Mouse (Mus musculus) urinary bladder, adult 18-20 months (tissue): ENCODE measurements at regions not wholly inside any gene's neighbourhood (a gene's known extent, or its start where the extent isn't known, plus 50 kb on each side); places are given as distances from the start of the nearest gene placed in this dataset.
A peak's percentile ranks its signal among the peaks of the same experiment; 100 is the strongest.

ENCODE experiments used
- DNase-seq, 2 experiments: peaks; one replicate each; pipeline ENCODE4 v3.0.0; 2022; ENCODE audit warnings: low spot score in 2 of 2, mixed read lengths in 2 of 2

- DNase-seq = no peak
These were observed 787.4 kb downstream of the Nr2f2 start for GRCm38 (mm10) chr7:69578958-69579810.

- DNase-seq = no peak
These were observed 788.8 kb downstream of the Nr2f2 start for GRCm38 (mm10) chr7:69577754-69578153.

DNA sequence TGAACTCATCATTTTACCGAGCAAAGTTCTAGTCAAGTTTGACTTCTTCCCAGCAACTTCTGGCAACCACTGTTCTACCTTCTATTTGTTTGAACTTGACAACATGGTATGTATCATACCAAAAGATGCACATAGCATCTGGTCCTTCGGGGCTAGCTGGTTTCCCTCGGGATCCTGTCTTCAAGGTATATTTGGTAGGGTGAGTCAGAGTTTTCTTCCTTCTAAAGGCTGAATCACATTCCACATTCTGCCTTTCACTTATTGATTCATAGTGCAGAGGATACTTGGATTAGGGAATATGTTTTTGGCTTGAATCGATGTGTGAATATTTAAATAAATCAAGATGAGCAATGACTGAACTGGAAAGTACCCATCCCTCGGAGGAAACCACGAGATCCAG, 789.9 kb downstream of the Nr2f2 start:
- no peak for DNase-seq

DNA sequence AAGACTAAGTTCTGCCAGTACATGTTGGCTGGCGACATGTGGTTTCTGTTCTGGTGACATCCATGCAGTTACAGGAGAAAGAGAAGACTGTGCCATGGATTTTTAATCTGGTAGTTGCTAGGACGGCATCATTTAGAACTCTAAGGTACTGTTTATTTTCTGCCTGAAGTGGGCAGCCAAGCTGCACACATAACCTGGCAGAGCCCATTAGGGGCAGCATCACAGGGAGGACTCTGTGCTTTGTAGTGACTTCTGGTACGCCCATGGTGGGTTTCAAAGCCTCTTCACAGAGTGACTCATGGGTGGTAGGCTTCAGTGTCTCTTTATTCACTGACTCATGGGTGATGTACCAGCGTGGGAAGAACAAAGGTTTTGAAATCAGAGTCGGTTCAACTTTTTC, 792.8 kb downstream of the Nr2f2 start:
- DNase-seq = no peak

DNA sequence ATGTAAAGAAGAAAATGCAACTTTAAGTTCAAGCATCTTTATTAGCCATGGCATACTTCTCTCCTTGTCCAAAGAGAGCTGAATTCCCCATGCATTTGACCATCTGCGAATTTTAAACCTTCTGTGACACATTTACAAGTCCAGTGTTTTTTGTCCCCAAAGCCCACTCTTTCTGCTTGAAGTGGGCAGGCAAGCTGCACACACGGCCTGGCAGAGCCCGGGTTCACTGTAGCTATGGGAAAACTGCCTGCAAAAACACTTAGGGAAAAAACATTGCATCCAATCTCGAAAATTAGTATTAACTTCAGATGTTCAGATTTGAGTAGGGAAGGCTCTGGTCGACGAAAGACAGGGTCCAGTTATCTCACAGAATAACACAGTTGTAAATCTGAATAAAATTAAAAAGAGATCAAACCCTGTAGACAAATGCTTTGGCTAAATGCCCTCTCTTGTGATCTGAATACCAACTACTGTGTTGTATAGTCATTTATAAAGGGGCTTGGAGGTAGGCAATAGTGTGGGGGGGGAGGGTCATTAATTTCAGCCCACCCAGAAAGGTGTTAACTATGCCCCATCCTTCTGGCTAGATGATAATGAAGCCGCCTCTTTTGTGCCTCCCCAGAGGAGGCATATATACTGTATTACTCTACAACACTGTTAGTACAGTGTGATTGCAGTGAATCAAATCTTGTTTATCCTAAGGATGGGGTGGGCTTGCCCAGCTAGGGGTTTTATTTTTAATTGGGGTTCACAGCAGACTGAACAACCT, 793.7 kb downstream of the Nr2f2 start:
- no peak for DNase-seq

- DNase-seq = no peak
These were observed 799.6 kb downstream of the Nr2f2 start for GRCm38 (mm10) chr7:69566949-69567348.

- no peak for DNase-seq
These were observed 802.1 kb downstream of the Nr2f2 start for GRCm38 (mm10) chr7:69564432-69564831.

DNA sequence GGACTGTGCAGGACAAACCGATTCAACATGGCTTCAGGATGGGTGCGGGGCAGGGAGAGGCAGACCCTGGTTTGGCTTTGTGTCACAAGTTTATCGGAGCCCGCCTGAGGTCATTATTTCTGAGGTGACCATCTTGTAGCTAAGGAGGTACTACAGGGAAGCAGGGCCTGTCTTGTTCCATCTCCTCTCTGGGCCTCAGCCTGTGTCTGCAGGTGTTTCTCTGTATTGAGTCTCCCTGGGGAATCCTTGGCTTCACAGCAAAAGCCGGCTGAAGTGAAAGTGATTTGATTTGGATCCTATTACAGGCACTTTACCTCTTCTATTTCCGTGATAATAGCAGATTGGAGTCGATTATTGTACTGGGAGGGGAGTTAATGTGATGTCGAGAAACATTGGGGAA, 805.7 kb upstream of the Arrdc4 start:
- no peak for DNase-seq

DNA sequence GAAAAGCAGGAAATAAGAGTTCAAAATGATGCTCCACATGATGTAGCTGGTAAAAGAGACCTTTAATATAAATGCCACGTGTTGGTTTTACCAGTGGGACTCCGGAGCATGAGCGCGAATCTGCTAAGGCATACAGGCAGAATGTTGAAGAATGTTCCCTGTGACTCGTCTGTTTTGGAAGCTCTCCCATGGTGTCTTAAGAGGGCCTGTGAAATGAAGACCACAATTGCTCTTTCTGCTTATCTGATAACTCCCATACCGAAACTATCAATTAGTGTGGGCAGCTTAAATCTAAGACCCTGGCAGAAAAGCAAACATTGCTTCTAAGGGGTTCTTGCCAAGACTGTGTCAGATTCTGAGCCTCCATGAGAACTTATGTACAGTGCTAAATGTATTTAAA, 804.9 kb upstream of the Arrdc4 start:
- DNase-seq = no peak

DNA sequence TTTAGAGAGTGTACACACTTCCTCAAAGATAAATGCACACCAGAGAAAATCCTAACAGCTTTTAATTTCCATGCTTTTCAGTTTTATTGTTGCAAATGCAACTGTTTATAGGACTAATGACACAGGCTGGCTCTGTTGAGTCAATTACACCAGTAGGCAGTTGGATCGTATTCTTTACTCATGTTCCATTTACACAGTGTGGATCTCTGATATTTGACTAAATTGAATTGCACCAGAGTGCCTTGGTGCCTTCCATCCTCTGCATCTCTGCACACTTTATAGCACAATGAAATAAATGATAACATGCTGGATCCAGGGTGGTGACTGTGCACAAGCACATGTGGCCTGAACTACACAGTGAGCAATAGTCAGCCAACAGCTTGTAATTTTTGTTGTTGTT, 787.0 kb upstream of the Arrdc4 start:
- DNase-seq = no peak

GRCm38 (mm10) chr7:69513966-69514365, 764.9 kb upstream of the Arrdc4 start:
- no peak for DNase-seq

GRCm38 (mm10) chr7:69510389-69510788, 761.3 kb upstream of the Arrdc4 start:
- DNase-seq = no peak

DNA sequence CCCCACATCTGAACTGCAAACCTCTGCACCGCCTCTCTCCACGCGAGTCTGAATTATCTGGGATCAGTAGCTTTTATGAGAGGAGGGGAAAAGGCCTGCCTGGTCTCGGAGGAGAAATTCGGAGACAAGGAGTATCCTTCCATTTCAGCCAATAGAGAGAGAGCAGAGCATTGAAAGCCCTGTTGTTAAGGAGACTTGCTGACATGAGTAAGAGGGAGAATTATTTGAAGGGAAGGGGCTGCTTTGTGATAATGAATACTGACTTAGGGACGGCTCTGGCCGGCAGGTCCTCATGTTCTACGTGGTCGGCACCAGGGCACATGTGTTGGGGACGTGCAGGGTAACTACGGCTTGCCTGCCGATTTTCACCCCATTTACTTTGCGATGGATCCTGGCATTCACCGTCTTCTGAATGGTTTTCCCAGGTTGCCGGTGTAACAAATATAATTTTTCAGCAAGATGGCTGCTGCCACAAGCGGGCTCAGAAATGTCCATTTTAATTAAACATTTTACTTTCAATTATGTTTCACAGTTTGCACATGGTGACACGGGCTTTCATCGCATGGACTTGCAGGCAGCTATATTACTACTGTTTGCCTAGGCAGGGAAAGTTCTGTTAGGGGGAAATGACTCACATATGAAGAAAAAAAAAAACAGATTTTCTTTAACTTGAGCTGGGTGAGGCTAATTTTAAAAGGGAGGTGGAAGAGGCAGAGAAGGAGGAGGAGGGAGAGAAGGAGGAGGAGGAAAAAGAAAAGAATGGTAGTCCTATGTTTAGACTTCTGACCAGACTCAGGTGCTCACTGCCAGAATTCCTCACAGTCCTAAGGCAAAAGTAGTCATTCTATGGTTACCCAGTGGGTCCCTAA, 744.3 kb upstream of the Arrdc4 start:
- DNase-seq = peak in 1 of 2 experiments; percentile 37

- peak; percentile 55 to 61 for DNase-seq
These were observed 741.8 kb upstream of the Arrdc4 start for GRCm38 (mm10) chr7:69490566-69491466.

DNA sequence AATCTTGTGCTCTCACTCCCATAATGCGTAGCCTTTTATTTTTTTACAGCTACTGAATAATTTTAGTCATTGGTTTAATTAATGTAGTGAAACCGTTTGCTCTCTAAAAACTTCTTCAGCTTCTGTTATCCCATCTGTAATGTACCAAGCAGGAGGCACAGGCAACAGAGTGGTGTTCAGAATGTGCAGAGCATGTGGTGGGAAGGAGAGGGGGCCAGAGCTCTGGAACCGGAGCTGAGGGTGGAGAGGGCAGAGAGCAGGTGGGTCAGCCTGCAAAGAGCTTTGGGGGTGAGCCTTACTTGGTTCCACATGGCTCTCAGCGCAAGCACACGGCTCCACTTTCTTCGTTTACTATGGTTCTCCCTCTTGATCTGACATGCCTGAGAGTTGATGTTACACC, 739.6 kb upstream of the Arrdc4 start:
- DNase-seq = no peak

DNA sequence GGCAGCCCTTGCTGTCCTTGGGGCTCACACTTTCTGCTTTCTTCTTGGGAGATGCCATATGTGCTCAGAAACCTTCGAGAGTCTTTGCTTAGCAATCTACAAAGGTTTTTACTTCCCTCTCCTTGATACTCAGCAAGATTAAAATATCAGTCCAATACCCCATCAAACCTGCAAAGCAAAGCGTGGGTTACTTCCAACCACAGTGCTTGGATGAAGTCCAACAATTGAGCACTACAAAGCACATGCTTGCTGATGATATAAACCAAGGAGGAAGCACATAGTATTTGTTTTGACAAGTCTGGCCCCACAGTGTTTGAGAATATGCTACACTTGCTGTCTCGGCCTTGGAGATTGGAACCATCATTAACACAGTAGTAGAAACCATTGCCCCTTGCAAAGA, 738.1 kb upstream of the Arrdc4 start:
- no peak for DNase-seq

GRCm38 (mm10) chr7:69484552-69484951, 735.5 kb upstream of the Arrdc4 start:
- no peak for DNase-seq
